Mouse (Mus musculus) midbrain, embryonic 11.5 days (tissue): ENCODE results near the gene Plcl2. TPM values are rescaled to one million over a fixed set of nuclear protein-coding genes. Genes with fewer than 3 reads are reported as not detected.

Source experiments
- ATAC-seq: fragments of 200-750 bp; cut with Nextera tagmentation; 2 replicates; pipeline ENCODE4 v1.8.0; 2017; ENCODE audit warnings: moderate TSS enrichment, moderate library complexity; ENCODE audit not compliant: low FRiP score
- DNase-seq: peaks from one replicate; pipeline ENCODE4 v3.0.0; 2015; ENCODE audit warnings: low spot score; ENCODE audit errors: missing footprints
- H3K27ac ChIP-seq: fragments of 300-500 bp; sonication (generic); 2 replicates; pipeline ENCODE4 v1.5.1; 2014; ENCODE audit warnings: low read depth, low read length
- H3K27me3 ChIP-seq: fragments of 300-500 bp; sonication (generic); 2 replicates; pipeline ENCODE4 v1.6.1; 2014; ENCODE audit warnings: mild to moderate bottlenecking, low read length, moderate library complexity, mixed read lengths; ENCODE audit not compliant: control insufficient read depth, insufficient read depth
- H3K36me3 ChIP-seq: fragments of 300-500 bp; sonication (generic); 2 replicates; pipeline ENCODE4 v1.6.1; 2014; ENCODE audit warnings: mild to moderate bottlenecking, low read length, moderate library complexity, mixed read lengths; ENCODE audit not compliant: control insufficient read depth, insufficient read depth
- H3K4me1 ChIP-seq: fragments of 300-500 bp; sonication (generic); 2 replicates; pipeline ENCODE4 v1.6.1; 2014; ENCODE audit warnings: low read length; ENCODE audit not compliant: control insufficient read depth, insufficient read depth
- H3K4me2 ChIP-seq: fragments of 300-500 bp; sonication (generic); 2 replicates; pipeline ENCODE4 v1.6.1; 2014; ENCODE audit warnings: mild to moderate bottlenecking, moderate library complexity
- H3K4me3 ChIP-seq: fragments of 300-500 bp; sonication (generic); 2 replicates; pipeline ENCODE4 v1.5.1; 2014; ENCODE audit warnings: low read depth, low read length
- H3K9ac ChIP-seq: fragments of 300-500 bp; sonication (generic); 2 replicates; pipeline ENCODE4 v1.6.1; 2014; ENCODE audit warnings: low read length
- H3K9me3 ChIP-seq: fragments of 300-500 bp; sonication (generic); 2 replicates; pipeline ENCODE4 v1.6.1; 2016; ENCODE audit warnings: low read length; ENCODE audit not compliant: control insufficient read depth
- WGBS: fragments of 180-500 bp; shearing (Covaris S2); extraction: QIAGEN DNeasy Blood & Tissue Kit; methylation state at CpG from one replicate; pipeline ENCODE4 v1.1.7; 2014; 5-methylcytosine and 5-hydroxymethylcytosine counted together
- polyA plus RNA-seq: library from polyadenylated mRNA; unstranded; fragments of >200 nt; fragmentation: Nextera tagmentation; extraction: Ambion mirVana; gene quantifications from 2 replicates; pipeline ENCODE4 v1.2.1, GENCODE M21; 2014

Gene Plcl2
- polyA plus RNA-seq, 1 experiment from 2014 or later: 6.1 TPM

- no peak overlapping the region for H3K4me3 ChIP-seq
- no peaks in the 10 kb centered on the region for H3K27me3 ChIP-seq
- 85% methylated on average over 7 of the region's 7 CpGs for WGBS
- ATAC-seq: no peak
- H3K9ac ChIP-seq: no peak overlapping the region
- no peaks in the 10 kb centered on the region for H3K9me3 ChIP-seq
- no peak overlapping the region for H3K27ac ChIP-seq
- no peaks in the 10 kb centered on the region for H3K4me1 ChIP-seq
- H3K36me3 ChIP-seq: no peaks in the 10 kb centered on the region
- H3K4me2 ChIP-seq: no peak overlapping the region
- peak; percentile 54 for DNase-seq
Observed at GRCm38 (mm10) chr17:50480867-50481266, 28.3 kb upstream of the Plcl2 start.

GRCm38 (mm10) chr17:50483700-50484099 lies 25.5 kb upstream of the Plcl2 start:
- no peak for DNase-seq
- Histone ChIP-seq H3K27ac (no peak overlapping the region), H3K4me3 (no peak overlapping the region), H3K27me3 (no peaks in the 10 kb centered on the region), H3K9ac (no peak overlapping the region), H3K9me3 (no peaks in the 10 kb centered on the region), H3K4me1 (no peaks in the 10 kb centered on the region), H3K36me3 (no peaks in the 10 kb centered on the region), H3K4me2 (no peak overlapping the region)
- 84% methylated on average over 7 of the region's 7 CpGs for WGBS
- no peak for ATAC-seq

GRCm38 (mm10) chr17:50484981-50485380 lies 24.2 kb upstream of the Plcl2 start:
- 89% methylated on average over 5 of the region's 5 CpGs for WGBS
- Histone ChIP-seq H3K27ac (no peak overlapping the region), H3K9me3 (no peaks in the 10 kb centered on the region), H3K36me3 (no peaks in the 10 kb centered on the region), H3K27me3 (no peaks in the 10 kb centered on the region), H3K4me3 (no peak overlapping the region), H3K4me2 (no peak overlapping the region), H3K9ac (no peak overlapping the region), H3K4me1 (no peaks in the 10 kb centered on the region)
- ATAC-seq (no peak), DNase-seq (no peak)

- H3K4me2 ChIP-seq: no peak overlapping the region
- no peaks in the 10 kb centered on the region for H3K4me1 ChIP-seq
- H3K27me3 ChIP-seq: no peaks in the 10 kb centered on the region
- ATAC-seq: no peak
- DNase-seq: peak; percentile 54
- H3K9me3 ChIP-seq: no peaks in the 10 kb centered on the region
- no peak overlapping the region for H3K4me3 ChIP-seq
- H3K27ac ChIP-seq: no peak overlapping the region
- no peaks in the 10 kb centered on the region for H3K36me3 ChIP-seq
- H3K9ac ChIP-seq: no peak overlapping the region
- 89% methylated on average over 1 of the region's 1 CpGs for WGBS
Observed at GRCm38 (mm10) chr17:50487058-50487618, 22.1 kb upstream of the Plcl2 start.

- no peak overlapping the region for H3K4me3 ChIP-seq
- no peak overlapping the region for H3K9ac ChIP-seq
- no peaks in the 10 kb centered on the region for H3K4me1 ChIP-seq
- H3K4me2 ChIP-seq: no peak overlapping the region
- 93% methylated on average over 3 of the region's 3 CpGs for WGBS
- H3K9me3 ChIP-seq: no peaks in the 10 kb centered on the region
- no peak overlapping the region for H3K27ac ChIP-seq
- ATAC-seq (no peak), DNase-seq (no peak)
- H3K27me3 ChIP-seq: no peaks in the 10 kb centered on the region
- H3K36me3 ChIP-seq: no peaks in the 10 kb centered on the region
Observed at GRCm38 (mm10) chr17:50487670-50488069, 21.5 kb upstream of the Plcl2 start.

GRCm38 (mm10) chr17:50488406-50488805 lies 20.8 kb upstream of the Plcl2 start:
- H3K4me3 ChIP-seq: no peak overlapping the region
- DNase-seq (peak; percentile 75), ATAC-seq (no peak)
- no peak overlapping the region for H3K9ac ChIP-seq
- no peaks in the 10 kb centered on the region for H3K27me3 ChIP-seq
- no peaks in the 10 kb centered on the region for H3K4me1 ChIP-seq
- WGBS: 90% methylated on average over 3 of the region's 3 CpGs
- H3K36me3 ChIP-seq: no peaks in the 10 kb centered on the region
- H3K27ac ChIP-seq: no peak overlapping the region
- H3K4me2 ChIP-seq: no peak overlapping the region
- H3K9me3 ChIP-seq: no peaks in the 10 kb centered on the region

- no peaks in the 10 kb centered on the region for H3K9me3 ChIP-seq
- DNase-seq: no peak
- H3K27me3 ChIP-seq: no peaks in the 10 kb centered on the region
- H3K4me1 ChIP-seq: no peaks in the 10 kb centered on the region
- no peaks in the 10 kb centered on the region for H3K36me3 ChIP-seq
- H3K4me3 ChIP-seq: no peak overlapping the region
- no peak overlapping the region for H3K9ac ChIP-seq
- no peak overlapping the region for H3K4me2 ChIP-seq
- no peak overlapping the region for H3K27ac ChIP-seq
- WGBS: 81% methylated on average over 2 of the region's 2 CpGs
- no peak for ATAC-seq
Observed at GRCm38 (mm10) chr17:50488895-50489294, 20.3 kb upstream of the Plcl2 start.

DNA sequence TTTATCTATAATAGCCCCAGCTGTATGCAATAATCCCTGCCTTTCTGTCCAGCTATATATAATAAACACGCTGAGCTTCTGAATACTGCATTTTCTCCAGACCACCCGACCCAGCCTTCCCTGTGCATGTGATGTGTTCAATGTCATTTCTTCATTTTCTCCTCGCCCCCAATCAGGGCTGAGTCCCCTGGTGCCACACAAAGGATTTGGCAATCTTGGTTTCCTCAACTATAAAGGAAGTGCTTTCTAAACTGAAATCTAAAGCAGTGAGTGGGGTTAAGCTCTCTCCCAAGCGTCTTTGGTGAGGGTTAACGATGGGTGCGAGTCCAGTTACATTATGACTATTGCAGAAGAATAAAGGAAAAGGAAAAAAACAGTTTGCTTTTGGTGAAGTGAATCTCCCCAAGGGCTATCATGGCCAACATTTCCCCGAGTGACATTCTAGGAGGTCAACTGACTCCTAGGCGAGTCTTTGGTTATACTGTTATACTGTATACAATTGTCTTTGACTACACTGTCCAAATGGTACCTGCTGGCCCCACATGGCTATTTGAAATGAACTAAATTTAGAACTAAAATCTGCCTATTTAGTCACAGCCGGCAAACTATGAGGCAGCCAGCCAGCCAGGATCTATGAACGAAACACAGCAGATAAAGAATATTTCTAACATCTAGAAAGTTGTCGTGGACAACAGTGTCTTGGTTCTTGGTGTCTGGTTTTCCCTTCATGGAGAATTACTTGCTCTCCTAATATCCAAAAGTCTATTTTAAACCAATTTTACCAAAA lies 18.4 kb upstream of the Plcl2 start:
- H3K27me3 ChIP-seq: no peaks in the 10 kb centered on the region; the same call in 1 of the 2 replicates
- H3K36me3 ChIP-seq: no peaks in the 10 kb centered on the region
- ATAC-seq (no peak), DNase-seq (no peak)
- no peak overlapping the region for H3K4me3 ChIP-seq
- no peaks in the 10 kb centered on the region for H3K9me3 ChIP-seq
- H3K4me1 ChIP-seq: peaks cover 3% of the 10 kb centered on the region; the same call in 1 of the 2 replicates
- H3K9ac ChIP-seq: no peak overlapping the region
- H3K27ac ChIP-seq: no peak overlapping the region
- no peak overlapping the region for H3K4me2 ChIP-seq
- 89% methylated on average over 11 of the region's 11 CpGs for WGBS

GRCm38 (mm10) chr17:50491496-50491895 lies 17.7 kb upstream of the Plcl2 start:
- Histone ChIP-seq H3K9ac (no peak overlapping the region), H3K36me3 (no peaks in the 10 kb centered on the region), H3K4me3 (no peak overlapping the region), H3K4me2 (no peak overlapping the region), H3K27ac (no peak overlapping the region), H3K4me1 (peaks cover 3% of the 10 kb centered on the region; the same call in 1 of the 2 replicates), H3K9me3 (no peaks in the 10 kb centered on the region), H3K27me3 (no peaks in the 10 kb centered on the region; the same call in 1 of the 2 replicates)
- DNase-seq: no peak
- ATAC-seq: no peak
- 91% methylated on average over 3 of the region's 3 CpGs for WGBS
